Mouse (Mus musculus): ENCODE results near the gene Ntng1.

DNA sequence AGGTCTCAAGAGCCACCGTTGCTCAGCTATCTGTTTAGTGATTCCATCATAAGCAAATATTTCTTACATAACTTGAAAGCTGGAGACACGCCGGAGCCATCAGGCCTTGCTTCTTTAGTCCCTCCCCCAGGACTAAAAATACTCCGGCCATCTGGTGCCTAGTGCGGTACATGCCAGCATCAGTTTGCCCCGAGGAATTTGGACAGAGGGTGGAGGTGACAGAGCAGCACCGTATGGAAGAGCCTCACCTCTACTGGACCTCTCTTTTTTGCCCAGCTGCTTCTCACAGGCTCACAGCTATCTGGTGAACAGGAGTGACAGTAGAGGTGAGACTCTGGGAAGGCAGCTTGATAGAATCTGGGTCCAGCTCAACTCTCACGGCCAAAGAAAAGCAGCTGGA lies 211.6 kb downstream of the Ntng1 start:
- TF ChIP-seq CTCF (IDR thresholded peaks at IDR 0.05; ENCODE audit: borderline replicate concordance, extremely low read depth, insufficient read depth, insufficient read length), result no peak
- no peak for TF ChIP-seq POLR2A (IDR thresholded peaks at IDR 0.05; ENCODE audit: borderline replicate concordance, extremely low read depth, insufficient read depth, insufficient read length, poor library complexity, severe bottlenecking)
